Mouse (Mus musculus) olfactory bulb, adult 2 months (tissue): ENCODE measurements around the gene Calm1.

Experiments
- CTCF ChIP-seq: fragments of 200-500 bp; IDR thresholded peaks from 2 replicates; pipeline ENCODE4 v1.5.1; 2012; ENCODE audit warnings: low read depth, mild to moderate bottlenecking, low read length, moderate library complexity; ENCODE audit not compliant: insufficient read depth
- POLR2A ChIP-seq: fragments of 200-500 bp; IDR thresholded peaks from 2 replicates; pipeline ENCODE4 v1.6.1; 2012; ENCODE audit warnings: mild to moderate bottlenecking, low read depth, low read length, moderate library complexity; ENCODE audit not compliant: insufficient read depth

DNA sequence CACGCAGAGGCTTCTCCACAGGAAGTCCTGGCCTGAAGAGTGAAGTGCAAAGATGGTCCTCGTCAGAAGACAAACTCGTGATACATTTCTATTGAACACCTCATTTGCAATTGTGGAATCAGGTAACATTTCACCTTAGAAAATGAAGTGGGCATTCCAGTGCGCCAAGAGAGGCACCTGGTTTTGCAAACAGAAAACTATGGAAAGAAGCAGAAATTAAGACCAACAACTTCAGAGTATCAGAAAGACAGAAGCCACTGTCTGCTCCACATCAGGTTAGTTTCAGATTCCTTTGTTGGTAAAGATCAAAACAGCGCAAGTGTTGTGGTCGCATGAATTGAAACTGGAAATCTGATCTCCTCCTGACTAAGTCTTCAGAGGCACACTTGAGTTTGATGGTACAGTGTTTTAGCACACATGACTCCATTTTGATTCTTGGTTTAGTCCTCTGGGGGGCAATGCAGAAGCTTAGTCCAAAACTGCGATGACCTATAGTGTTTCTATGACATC, 34.2 kb upstream of the Calm1 start:
- no peak for TF ChIP-seq CTCF
- TF ChIP-seq POLR2A: no peak
